21 mouse cellular contexts compared by ENCODE assay signal in the genomic region with DNA sequence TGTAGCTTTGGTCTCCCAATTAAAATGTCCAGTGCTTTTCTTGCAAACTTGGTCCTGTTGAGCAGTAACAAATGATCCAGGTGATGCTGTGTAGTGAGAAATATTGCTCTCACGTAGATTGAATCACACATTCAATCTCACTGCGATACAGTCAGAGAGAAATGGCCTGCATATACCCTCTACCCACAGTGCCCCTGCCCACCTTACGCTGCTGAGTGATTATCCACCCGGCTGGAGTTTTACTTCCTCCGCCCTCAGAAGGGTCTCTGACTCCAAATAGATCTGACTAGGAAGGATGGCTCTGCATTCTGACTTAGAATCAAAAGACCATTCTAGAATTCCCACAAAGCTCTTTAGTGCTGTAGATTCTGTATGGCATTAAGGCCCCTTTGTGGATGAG. TPM values are rescaled to one million over a fixed set of nuclear protein-coding genes. Genes with fewer than 3 reads are reported as not detected.
DNase-seq lines count a peak whose midpoint lies in the region; ATAC-seq lines count a peak whose summit lies in the region.
"Had no signal": no experiment of that assay in that cellular context is flagged by ENCODE, and none has a peak within 500 bp of the region (broad histone marks: within the 10 kb centered on the region; RNA-seq: fewer than 3 reads in every experiment).

No protein-coding gene starts in this region.

- peaks cover 21% of the 10 kb centered on the region for H3K4me1 ChIP-seq in hindbrain, embryonic 10.5 days (replicated peaks)
- 0 out of 2 replicates have a peak, but pooled peaks cover 2% of the 10 kb centered on the region for H3K4me1 ChIP-seq in hindbrain, embryonic 11.5 days (replicated peaks; ENCODE audit: control insufficient read depth, insufficient read depth, low read length)
- peaks cover 18% of the 10 kb centered on the region for H3K4me1 ChIP-seq in neural tube, embryonic 12.5 days
- H3K4me1 ChIP-seq in limb, embryonic 13.5 days, result peaks cover 18% of the 10 kb centered on the region
- H3K4me1 ChIP-seq: heart, embryonic 15.5 days had no signal

- WGBS in hindbrain, embryonic 10.5 days, result 89% methylated on average over 5 of the region's 5 CpGs
- WGBS in hindbrain, embryonic 11.5 days, result 79% methylated on average over 5 of the region's 5 CpGs
- WGBS in neural tube, embryonic 12.5 days, result 61% methylated on average over 5 of the region's 5 CpGs
- 83% methylated on average over 5 of the region's 5 CpGs for WGBS in limb, embryonic 13.5 days

- H3K9me3 ChIP-seq in hindbrain, embryonic 10.5 days, result no peaks in the 10 kb centered on the region
- no peaks in the 10 kb centered on the region for H3K9me3 ChIP-seq in hindbrain, embryonic 11.5 days (ENCODE audit: control insufficient read depth, low read length)
- no peaks in the 10 kb centered on the region for H3K9me3 ChIP-seq in neural tube, embryonic 12.5 days
- no peaks in the 10 kb centered on the region for H3K9me3 ChIP-seq in limb, embryonic 13.5 days
- H3K9me3 ChIP-seq: embryonic facial prominence, embryonic 12.5 days; forebrain, embryonic 15.5 days; G1E; heart, embryonic 15.5 days had no signal

- no peak for ATAC-seq in hindbrain, embryonic 11.5 days (ENCODE audit: low FRiP score)
- ATAC-seq in neural tube, embryonic 12.5 days (ENCODE audit: low FRiP score, low read depth), result 0 out of 2 replicates have a peak, but pooled peaks have one; percentile 54
- ATAC-seq in limb, embryonic 13.5 days (ENCODE audit: low FRiP score, low read depth), result no peak
- ATAC-seq: CD4-positive, CD25-positive, alpha-beta regulatory T cell, adult 4 months; forebrain, embryonic 15.5 days had no signal

- H3K36me3 ChIP-seq in hindbrain, embryonic 10.5 days, result peaks cover 8% of the 10 kb centered on the region; the same call in 1 of the 2 replicates
- no peaks in the 10 kb centered on the region for H3K36me3 ChIP-seq in hindbrain, embryonic 11.5 days (ENCODE audit: control insufficient read depth, insufficient read depth, low read length)
- H3K36me3 ChIP-seq in neural tube, embryonic 12.5 days, result no peaks in the 10 kb centered on the region
- H3K36me3 ChIP-seq in limb, embryonic 13.5 days, result no peaks in the 10 kb centered on the region
- H3K36me3 ChIP-seq: embryonic facial prominence, embryonic 12.5 days; forebrain, embryonic 15.5 days; G1E; heart, embryonic 15.5 days had no signal

- DNase-seq in hindbrain, embryonic 10.5 days (ENCODE audit: low spot score), result no peak
- DNase-seq in hindbrain, embryonic 11.5 days (ENCODE audit: low spot score), result no peak
- no peak for DNase-seq in neural tube, embryonic 10.5 days (ENCODE audit: extremely low spot score, low spot score)
- DNase-seq in heart, adult 18-20 months, result no peak
- no peak for DNase-seq in left cerebral cortex, postnatal 36 days (ENCODE audit: low spot score in 2 of 2)
- DNase-seq: adrenal gland, postnatal 10 days; B cell, adult 2 months; cerebellum, adult 11 months; cerebellum, adult 8-10 months; cerebellum, postnatal 14 days; gastrocnemius, postnatal 10 days; heart, adult 2 months; heart, postnatal 14 days had no signal

- H3K9ac ChIP-seq in hindbrain, embryonic 11.5 days (ENCODE audit: low read depth, low read length), result no peak overlapping the region
- no peak overlapping the region for H3K9ac ChIP-seq in neural tube, embryonic 12.5 days
- H3K9ac ChIP-seq in limb, embryonic 13.5 days, result no peak overlapping the region
- H3K9ac ChIP-seq: embryonic facial prominence, embryonic 12.5 days; forebrain, embryonic 15.5 days; heart, embryonic 15.5 days had no signal

- no peaks in the 10 kb centered on the region for H3K27me3 ChIP-seq in hindbrain, embryonic 10.5 days (ENCODE audit: insufficient read depth, poor library complexity, severe bottlenecking)
- no peaks in the 10 kb centered on the region for H3K27me3 ChIP-seq in hindbrain, embryonic 11.5 days (ENCODE audit: control insufficient read depth, insufficient read depth, low read length)
- no peaks in the 10 kb centered on the region for H3K27me3 ChIP-seq in neural tube, embryonic 12.5 days (replicated peaks)
- H3K27me3 ChIP-seq in limb, embryonic 13.5 days, result no peaks in the 10 kb centered on the region
- H3K27me3 ChIP-seq: embryonic facial prominence, embryonic 12.5 days; forebrain, embryonic 15.5 days; heart, embryonic 15.5 days had no signal

- no peak overlapping the region for H3K4me2 ChIP-seq in hindbrain, embryonic 11.5 days (replicated peaks; ENCODE audit: low read depth, low read length)
- H3K4me2 ChIP-seq in neural tube, embryonic 12.5 days (replicated peaks), result no peak overlapping the region
- no peak overlapping the region for H3K4me2 ChIP-seq in limb, embryonic 13.5 days (replicated peaks)
- H3K4me2 ChIP-seq: embryonic facial prominence, embryonic 12.5 days; forebrain, embryonic 15.5 days; heart, embryonic 11.5 days; heart, embryonic 15.5 days had no signal

- intact Hi-C loops in left cerebral cortex, postnatal 36 days (cut with DNase I), result no loop called here

- peak overlapping the region; percentile 72; the same call in 1 of the 2 replicates for H3K27ac ChIP-seq in hindbrain, embryonic 10.5 days
- no peak overlapping the region for H3K27ac ChIP-seq in hindbrain, embryonic 11.5 days (ENCODE audit: low read depth, low read length)
- H3K27ac ChIP-seq in neural tube, embryonic 12.5 days, result no peak overlapping the region
- peak overlapping the region; percentile 61 for H3K27ac ChIP-seq in limb, embryonic 13.5 days
- H3K27ac ChIP-seq: embryonic facial prominence, embryonic 12.5 days; forebrain, embryonic 15.5 days; heart, adult 2 months; heart, embryonic 15.5 days had no signal

- H3K4me3 ChIP-seq in hindbrain, embryonic 10.5 days, result no peak overlapping the region
- no peak overlapping the region for H3K4me3 ChIP-seq in hindbrain, embryonic 11.5 days (ENCODE audit: low read depth, low read length)
- no peak overlapping the region for H3K4me3 ChIP-seq in neural tube, embryonic 12.5 days
- no peak overlapping the region for H3K4me3 ChIP-seq in limb, embryonic 13.5 days
- H3K4me3 ChIP-seq: embryonic facial prominence, embryonic 12.5 days; forebrain, embryonic 15.5 days; heart, adult 2 months; heart, embryonic 15.5 days had no signal

RNA-seq across cellular contexts. Expression of gene Gm973, which starts 32.4 kb away (rescaled TPM):
- 9.0 TPM in 2 replicates for polyA plus RNA-seq in hindbrain, embryonic 10.5 days (2016; fragmentation: Nextera tagmentation; extraction: Ambion mirVana)
- 7.7 and 9.5 TPM in 2 replicates for polyA plus RNA-seq in hindbrain, embryonic 11.5 days (2014; fragmentation: Nextera tagmentation; extraction: Ambion mirVana)
- polyA plus RNA-seq in neural tube, embryonic 12.5 days (2016; fragmentation: Nextera tagmentation; extraction: Ambion mirVana), result 3.5 and 5.0 TPM in 2 replicates
- 0.45 and 1.4 TPM in 2 replicates for polyA plus RNA-seq in limb, embryonic 13.5 days (2015; fragmentation: Nextera tagmentation; extraction: Ambion mirVana)
- under 1 TPM in 1 of 2 experiments, not detected in 1; 0.85 TPM for total RNA-seq in heart, adult 18-20 months (2021)
- total RNA-seq in left cerebral cortex, postnatal 36 days (2021), result 10 to 100 TPM; 12.2 to 12.5 TPM

Comparison
In these comparisons a context has a peak if more than half of its experiments do, and no peak if none do; other contexts are left out.
1. H3K27ac ChIP-seq: peak in hindbrain, embryonic 10.5 days (single experiment) and limb, embryonic 13.5 days (single experiment); none in hindbrain, embryonic 11.5 days (single experiment) and neural tube, embryonic 12.5 days (single experiment).